Mouse (Mus musculus) hindbrain, postnatal 0 days (tissue): Measurements from ENCODE around the gene Saa4. TPM values are rescaled to one million over a fixed set of nuclear protein-coding genes. Genes with fewer than 3 reads are reported as not detected.

Experiments
- ATAC-seq: fragments of 200-750 bp; cut with Nextera tagmentation; 2 replicates; pipeline ENCODE4 v1.8.0; 2017; ENCODE audit warnings: mild to moderate bottlenecking, moderate TSS enrichment, moderate library complexity
- DNase-seq: peaks from one replicate; pipeline ENCODE4 v3.0.0-alpha.2; 2015; ENCODE audit warnings: low spot score
- H3K27ac ChIP-seq: fragments of 300-500 bp; sonication (generic); 2 replicates; pipeline ENCODE4 v1.5.1; 2014; ENCODE audit warnings: mild to moderate bottlenecking
- H3K27me3 ChIP-seq: fragments of 300-500 bp; sonication (generic); 2 replicates; pipeline ENCODE4 v1.6.1; 2014; ENCODE audit warnings: low read length, mixed read lengths; ENCODE audit not compliant: insufficient read depth
- H3K36me3 ChIP-seq: fragments of 300-500 bp; sonication (generic); 2 replicates; pipeline ENCODE4 v1.6.1; 2014; ENCODE audit warnings: low read length, mixed read lengths; ENCODE audit not compliant: insufficient read depth
- H3K4me1 ChIP-seq: fragments of 300-500 bp; sonication (generic); 2 replicates; pipeline ENCODE4 v1.6.1; 2014; ENCODE audit warnings: antibody characterized with exemption, low read length, mixed read lengths; ENCODE audit not compliant: insufficient read depth
- H3K4me2 ChIP-seq: fragments of 300-500 bp; sonication (generic); 2 replicates; pipeline ENCODE4 v1.6.1; 2014; ENCODE audit warnings: low read depth, mild to moderate bottlenecking, low read length, moderate library complexity, mixed read lengths
- H3K4me3 ChIP-seq: fragments of 300-500 bp; sonication (generic); 2 replicates; pipeline ENCODE4 v1.5.1; 2014; ENCODE audit warnings: low read length
- H3K9ac ChIP-seq: fragments of 300-500 bp; sonication (generic); replicated peaks from 2 replicates; pipeline ENCODE4 v1.6.1; 2014; ENCODE audit warnings: mild to moderate bottlenecking, low read length, moderate library complexity, mixed read lengths
- H3K9me3 ChIP-seq: fragments of 300-500 bp; sonication (generic); 2 replicates; pipeline ENCODE4 v1.6.1; 2016; ENCODE audit warnings: low read length, mixed read lengths
- CTCF ChIP-seq: IDR thresholded peaks from 2 replicates; pipeline ENCODE4 v1.5.1; 2016; ENCODE audit warnings: antibody characterized with exemption, control low read depth, low read depth
- WGBS: fragments of 180-500 bp; shearing (Covaris S2); extraction: QIAGEN DNeasy Blood & Tissue Kit; methylation state at CpG from one replicate; pipeline ENCODE4 v1.1.7; 2014; 5-methylcytosine and 5-hydroxymethylcytosine counted together
- polyA plus RNA-seq: library from polyadenylated mRNA; unstranded; fragments of >200 nt; fragmentation: Nextera tagmentation; extraction: Ambion mirVana; gene quantifications from 2 replicates; pipeline ENCODE4 v1.2.1, GENCODE M21; 2015
- total RNA-seq: library from RNA; depleted of rRNA; stranded (reverse); fragments of >200 nt; gene quantifications from 2 replicates; pipeline ENCODE4 v1.2.3, GENCODE M21; 2014

The Saa4 gene
- total and polyA plus RNA-seq, 2 experiments from 2014 or later = not detected

DNA sequence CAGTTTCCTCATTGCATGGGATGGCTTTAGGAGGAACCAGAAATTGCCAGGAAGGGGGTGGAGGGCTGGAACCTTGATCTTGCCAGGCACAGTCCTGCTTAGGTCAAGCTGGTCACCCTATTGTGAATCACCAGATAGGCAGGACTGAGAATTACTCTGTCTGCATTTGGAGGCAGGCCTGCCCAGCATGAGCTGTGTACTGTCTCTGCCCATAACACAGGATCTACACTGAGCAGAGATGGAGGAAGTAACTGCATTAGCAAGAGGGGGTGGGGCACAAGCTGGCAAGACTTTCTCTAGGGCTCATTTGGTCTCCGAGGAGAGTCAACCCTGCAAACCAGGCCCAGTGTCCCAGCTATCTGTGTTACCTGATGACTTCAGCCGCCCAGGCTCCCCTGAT is 2.6 kb upstream of the Saa4 start:
- no peak for DNase-seq
- H3K9me3 ChIP-seq = no peaks in the 10 kb centered on the region
- no peaks in the 10 kb centered on the region for H3K36me3 ChIP-seq
- 89% methylated on average over 2 of the region's 2 CpGs for WGBS
- H3K27me3 ChIP-seq = no peaks in the 10 kb centered on the region
- no peak overlapping the region for H3K27ac ChIP-seq
- no peak for TF ChIP-seq CTCF
- no peak overlapping the region for H3K4me3 ChIP-seq
- no peaks in the 10 kb centered on the region for H3K4me1 ChIP-seq
- ATAC-seq = no peak
- no peak overlapping the region for H3K9ac ChIP-seq
- no peak overlapping the region for H3K4me2 ChIP-seq

GRCm38 (mm10) chr7:46727584-46727983 is 4.8 kb downstream of the Saa4 start:
- Histone ChIP-seq H3K36me3 (no peaks in the 10 kb centered on the region), H3K27ac (no peak overlapping the region), H3K9ac (no peak overlapping the region), H3K4me2 (no peak overlapping the region), H3K4me3 (no peak overlapping the region), H3K9me3 (no peaks in the 10 kb centered on the region), H3K27me3 (no peaks in the 10 kb centered on the region), H3K4me1 (no peaks in the 10 kb centered on the region)
- TF ChIP-seq CTCF = no peak
- ATAC-seq (no peak), DNase-seq (no peak)
- WGBS = 83% methylated on average over 1 of the region's 1 CpGs

DNA sequence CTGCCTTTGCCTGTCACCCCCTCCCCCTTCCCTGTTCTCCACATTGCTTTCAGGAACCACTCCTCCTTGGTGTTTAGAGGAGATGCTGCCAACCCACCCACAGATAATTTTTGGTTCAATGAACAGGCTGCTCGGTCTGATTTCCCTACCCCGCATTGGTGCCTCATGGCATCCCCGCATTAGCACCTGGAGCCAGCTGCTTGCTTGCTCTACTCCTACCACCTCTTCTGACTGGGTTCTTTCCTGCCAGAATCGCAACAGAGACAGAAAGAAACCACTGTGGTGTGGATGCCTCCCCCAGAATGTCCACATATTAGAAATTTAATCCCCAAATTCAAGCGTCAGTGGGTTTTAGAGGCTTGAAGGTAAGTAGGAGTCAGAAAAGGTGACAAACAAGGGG is 8.0 kb downstream of the Saa4 start:
- WGBS = 71% methylated on average over 5 of the region's 5 CpGs
- no peak overlapping the region for H3K9ac ChIP-seq
- ATAC-seq (no peak), DNase-seq (no peak)
- H3K9me3 ChIP-seq = no peaks in the 10 kb centered on the region
- H3K4me3 ChIP-seq = no peak overlapping the region
- no peak overlapping the region for H3K27ac ChIP-seq
- H3K27me3 ChIP-seq = no peaks in the 10 kb centered on the region
- 0 out of 2 replicates have a peak, but pooled peaks cover 3% of the 10 kb centered on the region for H3K4me1 ChIP-seq
- H3K4me2 ChIP-seq = no peak overlapping the region
- no peak for TF ChIP-seq CTCF
- no peaks in the 10 kb centered on the region for H3K36me3 ChIP-seq

DNA sequence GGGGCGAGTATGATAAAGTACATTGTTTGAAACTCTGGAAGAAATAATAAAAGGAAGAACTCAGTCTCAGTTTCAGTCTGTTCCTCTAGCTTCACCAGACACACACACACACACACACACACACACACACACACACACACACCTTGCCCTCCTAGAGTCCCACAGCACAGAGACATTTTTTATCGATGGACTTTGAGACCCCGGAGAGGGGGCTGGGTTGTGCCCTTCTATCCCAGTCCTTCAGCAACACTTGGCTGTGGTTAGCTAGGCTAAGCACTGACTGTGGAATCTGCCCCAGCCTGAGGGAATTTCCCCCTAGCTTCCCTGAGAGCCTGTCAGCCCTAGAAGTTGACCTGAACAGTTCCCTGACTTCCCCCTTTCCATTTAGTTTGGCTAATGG is 8.6 kb downstream of the Saa4 start:
- no peak overlapping the region for H3K4me3 ChIP-seq
- TF ChIP-seq CTCF = no peak
- no peak overlapping the region for H3K4me2 ChIP-seq
- DNase-seq = no peak
- no peak for ATAC-seq
- no peaks in the 10 kb centered on the region for H3K36me3 ChIP-seq
- H3K4me1 ChIP-seq = 0 out of 2 replicates have a peak, but pooled peaks cover 3% of the 10 kb centered on the region
- no peaks in the 10 kb centered on the region for H3K9me3 ChIP-seq
- H3K9ac ChIP-seq = no peak overlapping the region
- no peaks in the 10 kb centered on the region for H3K27me3 ChIP-seq
- no peak overlapping the region for H3K27ac ChIP-seq
- WGBS = 90% methylated on average over 3 of the region's 3 CpGs

- H3K36me3 ChIP-seq = no peaks in the 10 kb centered on the region
- no peaks in the 10 kb centered on the region for H3K27me3 ChIP-seq
- H3K27ac ChIP-seq = no peak overlapping the region
- H3K4me1 ChIP-seq = 0 out of 2 replicates have a peak, but pooled peaks cover 3% of the 10 kb centered on the region
- whole genome bisulfite sequencing = 94% methylated on average over 6 of the region's 6 CpGs
- no peak overlapping the region for H3K4me2 ChIP-seq
- TF ChIP-seq CTCF = no peak
- DNase-seq (no peak), ATAC-seq (no peak)
- H3K9me3 ChIP-seq = no peaks in the 10 kb centered on the region
- H3K4me3 ChIP-seq = no peak overlapping the region
- no peak overlapping the region for H3K9ac ChIP-seq
These were observed 9.0 kb downstream of the Saa4 start for GRCm38 (mm10) chr7:46723354-46723753.

- DNase-seq (peak; percentile 50), ATAC-seq (peak; percentile 39; the same call in 1 of the 2 replicates)
- no peaks in the 10 kb centered on the region for H3K9me3 ChIP-seq
- no peak overlapping the region for H3K9ac ChIP-seq
- H3K4me2 ChIP-seq = no peak overlapping the region
- H3K4me1 ChIP-seq = peaks cover 8% of the 10 kb centered on the region; the same call in 1 of the 2 replicates
- H3K36me3 ChIP-seq = no peaks in the 10 kb centered on the region
- no peak overlapping the region for H3K27ac ChIP-seq
- H3K27me3 ChIP-seq = no peaks in the 10 kb centered on the region
- WGBS = 59% methylated on average over 9 of the region's 9 CpGs
- no peak overlapping the region for H3K4me3 ChIP-seq
- TF ChIP-seq CTCF = no peak
These were observed 11.9 kb downstream of the Saa4 start for GRCm38 (mm10) chr7:46720460-46720859.

- Histone ChIP-seq H3K9me3 (no peaks in the 10 kb centered on the region), H3K36me3 (no peaks in the 10 kb centered on the region), H3K27ac (peak overlapping the region; percentile 66; the same call in 1 of the 2 replicates), H3K4me2 (no peak overlapping the region), H3K9ac (no peak overlapping the region), H3K4me3 (no peak overlapping the region), H3K4me1 (peaks cover 8% of the 10 kb centered on the region; the same call in 1 of the 2 replicates), H3K27me3 (no peaks in the 10 kb centered on the region)
- DNase-seq (no peak), ATAC-seq (no peak)
- no peak for TF ChIP-seq CTCF
- WGBS = 59% methylated on average over 7 of the region's 7 CpGs
These were observed 12.9 kb downstream of the Saa4 start for GRCm38 (mm10) chr7:46719526-46719925.
